Mouse (Mus musculus): ENCODE measurements around the gene Col4a3bp. TPM values are rescaled to one million over a fixed set of nuclear protein-coding genes. Genes with fewer than 3 reads are reported as not detected.
A peak's percentile ranks its signal among the peaks of the same experiment; 100 is the strongest.

Col4a3bp gene
- total RNA-seq (2014; rRNA removed) (35.0 and 40.3 TPM in 2 replicates), polyA plus RNA-seq (2015; fragmentation: Nextera tagmentation; extraction: Ambion mirVana) (8.7 and 9.5 TPM in 2 replicates)

DNA sequence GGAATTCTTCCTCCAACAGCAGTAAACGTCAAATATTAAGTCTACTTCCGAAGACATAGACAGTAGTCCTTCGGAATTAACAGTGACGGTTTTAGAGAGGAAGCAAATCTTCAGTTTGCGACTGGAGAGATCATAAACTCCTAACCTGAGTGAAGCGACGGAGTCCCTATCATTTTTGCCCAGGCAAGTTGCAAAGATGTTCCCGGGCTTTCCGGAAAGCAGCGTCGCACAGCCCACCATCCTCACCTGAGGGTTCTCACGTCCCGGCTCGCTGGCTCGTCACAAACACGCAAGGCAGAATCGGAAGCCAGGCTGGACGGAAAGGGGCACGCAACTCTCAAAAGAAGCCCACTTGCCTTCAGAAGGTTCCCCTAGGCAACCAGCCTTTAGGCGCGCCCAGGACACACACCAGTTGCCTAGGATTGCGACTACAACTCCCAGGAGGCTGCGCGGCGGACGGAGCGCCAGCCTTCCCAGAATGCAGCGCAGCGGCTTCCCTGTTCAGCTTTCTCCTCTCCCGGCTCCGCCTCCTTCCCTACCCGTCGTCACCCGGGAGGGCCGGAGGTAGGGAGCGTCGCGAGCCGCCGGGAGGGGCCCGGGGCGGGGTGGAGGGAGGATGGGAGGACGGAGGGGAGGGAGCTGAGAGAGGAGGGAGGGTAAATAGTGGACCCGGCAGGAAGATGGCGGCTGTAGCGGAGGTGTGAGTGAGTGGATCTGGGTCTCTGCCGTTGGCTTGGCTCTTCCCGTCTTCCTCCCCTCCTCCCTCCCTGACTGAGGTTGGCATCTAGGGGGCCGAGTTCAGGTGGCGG lies at the start of gene Col4a3bp, which contains the start of gene Polk:
Gene Col4a3bp (plus strand): TSS at position 538 of the 809 bp plus-strand sequence.
Gene Polk (minus strand): TSS at position 499 of the 809 bp plus-strand sequence.
- peak within 1 kb of the TSS; percentile 70 for H3K4me2 ChIP-seq (ENCODE audit: low read depth, low read length)
- H3K4me1 ChIP-seq (ENCODE audit: insufficient read depth, low read length): no peaks in the 10 kb centered on the region; the same call in 1 of the 2 replicates
- H3K27me3 ChIP-seq (ENCODE audit: insufficient read depth, low read length): no peaks in the 10 kb centered on the region
- no peaks in the 10 kb centered on the region for H3K9me3 ChIP-seq (ENCODE audit: low read length)
- ATAC-seq (peak; percentile 100), DNase-seq (ENCODE audit: low spot score) (peak; percentile 99)
- WGBS: under 1% methylated on average over 48 of the region's 50 CpGs
- no peaks in the 10 kb centered on the region for H3K36me3 ChIP-seq (ENCODE audit: insufficient read depth, low read length)
- H3K27ac ChIP-seq: peak within 1 kb of the TSS; percentile 97
- TF ChIP-seq CTCF (IDR thresholded peaks at IDR 0.05; ENCODE audit: low read depth): no peak
- H3K9ac ChIP-seq (replicated peaks; ENCODE audit: low read length): peak within 1 kb of the TSS; percentile 96
- H3K4me3 ChIP-seq (ENCODE audit: low read length): peak within 1 kb of the TSS; percentile 98

DNA sequence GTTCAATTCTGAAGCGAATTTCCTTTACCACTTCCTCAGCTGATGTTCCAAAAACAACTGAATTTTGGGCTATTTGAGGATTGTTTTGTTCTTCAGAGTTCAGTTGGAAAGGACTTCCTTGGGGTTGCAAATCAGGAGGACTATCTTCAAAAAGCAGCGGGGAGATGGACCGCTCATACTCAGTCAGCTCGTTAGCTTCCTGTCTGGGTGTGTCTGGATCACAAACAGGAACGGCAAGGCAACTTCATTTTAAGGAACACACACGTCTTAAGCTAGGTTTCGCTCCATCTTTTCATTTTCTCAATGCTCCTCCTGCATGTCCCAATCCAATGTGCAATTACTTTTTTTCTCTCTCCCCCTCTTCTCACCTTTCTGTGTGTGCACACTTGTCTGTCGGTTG lies 45.8 kb upstream of the Col4a3bp start:
- H3K4me3 ChIP-seq (ENCODE audit: low read length): no peak overlapping the region
- no peaks in the 10 kb centered on the region for H3K9me3 ChIP-seq (ENCODE audit: low read length)
- H3K27me3 ChIP-seq (ENCODE audit: insufficient read depth, low read length): no peaks in the 10 kb centered on the region
- no peak for ATAC-seq
- H3K27ac ChIP-seq: no peak overlapping the region
- WGBS: 85% methylated on average over 8 of the region's 8 CpGs
- H3K9ac ChIP-seq (replicated peaks; ENCODE audit: low read length): no peak overlapping the region
- H3K4me2 ChIP-seq (ENCODE audit: low read depth, low read length): no peak overlapping the region
- no peaks in the 10 kb centered on the region for H3K36me3 ChIP-seq (ENCODE audit: insufficient read depth, low read length)
- H3K4me1 ChIP-seq (ENCODE audit: insufficient read depth, low read length): no peaks in the 10 kb centered on the region
- no peak for TF ChIP-seq CTCF (IDR thresholded peaks at IDR 0.05; ENCODE audit: low read depth)
- no peak for DNase-seq (ENCODE audit: low spot score)

DNA sequence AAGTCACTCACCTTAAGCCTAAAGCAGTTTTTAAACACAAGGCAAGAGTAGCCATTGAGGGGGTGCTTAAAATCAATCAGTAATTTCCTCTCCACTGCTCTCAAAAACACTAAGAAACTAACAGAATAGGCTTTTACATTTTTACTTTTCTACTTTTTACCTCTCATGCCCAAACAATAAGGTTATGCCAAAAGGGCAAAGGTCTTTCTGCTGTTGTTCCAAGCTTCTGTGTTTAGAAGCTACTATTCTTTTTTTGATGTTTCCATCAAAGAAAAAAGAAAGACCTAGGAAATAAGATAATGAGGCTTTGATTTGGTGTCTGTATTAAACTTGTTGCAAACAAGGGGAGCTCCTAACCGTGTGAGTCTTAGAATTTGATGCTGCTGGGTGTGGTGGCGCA lies 42.5 kb upstream of the Col4a3bp start:
- TF ChIP-seq CTCF (IDR thresholded peaks at IDR 0.05; ENCODE audit: low read depth): no peak
- ATAC-seq (no peak), DNase-seq (ENCODE audit: low spot score) (no peak)
- H3K4me1 ChIP-seq (ENCODE audit: insufficient read depth, low read length): no peaks in the 10 kb centered on the region
- 77% methylated on average over 2 of the region's 2 CpGs for WGBS
- H3K9me3 ChIP-seq (ENCODE audit: low read length): no peaks in the 10 kb centered on the region
- H3K4me2 ChIP-seq (ENCODE audit: low read depth, low read length): no peak overlapping the region
- no peak overlapping the region for H3K4me3 ChIP-seq (ENCODE audit: low read length)
- no peaks in the 10 kb centered on the region for H3K27me3 ChIP-seq (ENCODE audit: insufficient read depth, low read length)
- no peak overlapping the region for H3K27ac ChIP-seq
- no peaks in the 10 kb centered on the region for H3K36me3 ChIP-seq (ENCODE audit: insufficient read depth, low read length)
- no peak overlapping the region for H3K9ac ChIP-seq (replicated peaks; ENCODE audit: low read length)

DNA sequence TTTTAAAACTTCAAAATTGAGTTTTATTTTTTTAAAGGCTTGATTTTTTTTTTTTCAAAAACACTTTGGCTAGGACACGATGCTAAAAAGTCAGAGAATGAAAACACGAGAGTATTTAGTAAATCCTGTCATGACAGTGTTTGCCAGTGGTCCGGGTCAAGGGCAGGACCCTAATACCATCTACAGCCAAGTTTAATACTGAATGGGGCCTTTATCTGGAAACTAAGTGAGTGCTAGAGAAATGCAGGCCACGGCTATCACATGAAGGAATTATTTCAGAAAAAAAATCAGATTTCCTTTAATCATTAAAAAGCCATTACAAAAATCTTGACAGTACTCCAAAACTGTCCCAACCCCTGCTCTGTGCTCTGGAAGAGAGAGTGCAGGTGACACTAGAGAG lies 36.8 kb upstream of the Col4a3bp start:
- Histone ChIP-seq H3K4me1 (ENCODE audit: insufficient read depth, low read length) (no peaks in the 10 kb centered on the region), H3K36me3 (ENCODE audit: insufficient read depth, low read length) (no peaks in the 10 kb centered on the region), H3K27me3 (ENCODE audit: insufficient read depth, low read length) (no peaks in the 10 kb centered on the region), H3K27ac (no peak overlapping the region), H3K4me2 (ENCODE audit: low read depth, low read length) (no peak overlapping the region), H3K9me3 (ENCODE audit: low read length) (no peaks in the 10 kb centered on the region), H3K4me3 (ENCODE audit: low read length) (no peak overlapping the region), H3K9ac (replicated peaks; ENCODE audit: low read length) (no peak overlapping the region)
- no peak for ATAC-seq
- WGBS: 80% methylated on average over 4 of the region's 4 CpGs
- DNase-seq (ENCODE audit: low spot score): no peak
- no peak for TF ChIP-seq CTCF (IDR thresholded peaks at IDR 0.05; ENCODE audit: low read depth)

DNA sequence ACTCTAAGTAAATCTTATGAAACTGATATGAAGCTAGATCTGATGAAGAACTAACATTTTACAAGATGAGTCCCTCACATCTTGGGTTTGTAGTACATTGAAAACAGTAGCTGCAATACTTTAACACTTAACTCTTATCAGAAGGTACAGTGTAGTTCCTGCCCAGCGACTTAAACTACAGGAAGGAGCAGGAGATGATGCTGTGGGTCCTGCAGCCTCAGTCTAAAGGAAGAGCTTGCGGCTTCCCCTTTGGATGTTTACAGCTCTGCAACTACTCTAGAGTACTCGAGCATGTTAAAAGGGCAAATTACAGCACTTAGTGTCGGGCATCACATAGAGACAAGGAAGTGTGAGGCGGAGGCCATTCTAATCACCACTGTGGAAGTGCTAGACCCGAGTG lies 36.1 kb upstream of the Col4a3bp start:
- no peak for TF ChIP-seq CTCF (IDR thresholded peaks at IDR 0.05; ENCODE audit: low read depth)
- H3K36me3 ChIP-seq (ENCODE audit: insufficient read depth, low read length): no peaks in the 10 kb centered on the region
- WGBS: 81% methylated on average over 6 of the region's 6 CpGs
- H3K4me2 ChIP-seq (ENCODE audit: low read depth, low read length): no peak overlapping the region
- no peaks in the 10 kb centered on the region for H3K9me3 ChIP-seq (ENCODE audit: low read length)
- ATAC-seq (no peak), DNase-seq (ENCODE audit: low spot score) (no peak)
- no peaks in the 10 kb centered on the region for H3K27me3 ChIP-seq (ENCODE audit: insufficient read depth, low read length)
- no peak overlapping the region for H3K27ac ChIP-seq
- no peaks in the 10 kb centered on the region for H3K4me1 ChIP-seq (ENCODE audit: insufficient read depth, low read length)
- H3K9ac ChIP-seq (replicated peaks; ENCODE audit: low read length): no peak overlapping the region
- H3K4me3 ChIP-seq (ENCODE audit: low read length): no peak overlapping the region

DNA sequence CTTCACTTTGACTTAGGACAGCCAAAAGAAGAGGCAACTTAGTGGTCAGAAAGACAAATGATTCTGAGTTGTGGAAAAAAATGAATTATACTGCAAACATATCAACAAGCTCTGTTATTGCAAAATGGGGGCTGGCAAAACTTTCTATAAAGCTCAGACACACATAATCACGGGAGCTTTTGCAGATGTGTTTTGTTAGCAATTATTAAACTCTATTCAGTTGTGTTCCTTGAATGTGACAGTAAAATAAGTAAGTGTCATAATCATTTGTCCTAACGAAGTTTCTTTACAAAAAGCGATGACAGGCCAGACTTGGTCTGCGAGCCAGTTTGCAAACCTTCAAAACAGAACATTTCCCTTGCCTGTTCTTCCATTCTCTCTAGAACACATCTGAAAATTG lies 34.9 kb upstream of the Col4a3bp start:
- DNase-seq (ENCODE audit: low spot score) (no peak), ATAC-seq (no peak)
- no peak overlapping the region for H3K9ac ChIP-seq (replicated peaks; ENCODE audit: low read length)
- TF ChIP-seq CTCF (IDR thresholded peaks at IDR 0.05; ENCODE audit: low read depth): no peak
- H3K9me3 ChIP-seq (ENCODE audit: low read length): no peaks in the 10 kb centered on the region
- H3K27ac ChIP-seq: no peak overlapping the region
- no peak overlapping the region for H3K4me3 ChIP-seq (ENCODE audit: low read length)
- 93% methylated on average over 4 of the region's 4 CpGs for WGBS
- no peaks in the 10 kb centered on the region for H3K4me1 ChIP-seq (ENCODE audit: insufficient read depth, low read length)
- H3K27me3 ChIP-seq (ENCODE audit: insufficient read depth, low read length): no peaks in the 10 kb centered on the region
- no peak overlapping the region for H3K4me2 ChIP-seq (ENCODE audit: low read depth, low read length)
- H3K36me3 ChIP-seq (ENCODE audit: insufficient read depth, low read length): no peaks in the 10 kb centered on the region

DNA sequence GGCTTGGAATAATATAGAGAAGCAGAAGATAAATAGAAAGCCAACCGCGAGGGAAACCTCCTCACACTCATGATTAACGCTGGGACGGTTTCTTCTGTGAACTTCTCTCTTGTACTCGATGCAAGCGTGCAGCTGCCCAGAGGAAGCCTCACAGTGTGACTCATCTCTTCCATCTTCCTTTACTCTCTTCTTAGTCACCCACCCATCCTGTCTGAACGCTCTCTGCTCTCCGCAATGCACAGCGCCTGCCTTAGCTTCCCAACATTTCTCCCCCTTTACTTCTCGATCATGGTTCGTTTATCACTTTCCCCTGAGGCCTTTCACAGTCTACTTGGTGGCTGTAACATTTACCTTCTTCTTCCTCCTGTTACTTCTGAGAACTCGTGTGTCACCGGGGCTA lies 31.8 kb upstream of the Col4a3bp start:
- TF ChIP-seq CTCF (IDR thresholded peaks at IDR 0.05; ENCODE audit: low read depth): no peak
- Histone ChIP-seq H3K9ac (replicated peaks; ENCODE audit: low read length) (no peak overlapping the region), H3K27ac (no peak overlapping the region), H3K36me3 (ENCODE audit: insufficient read depth, low read length) (no peaks in the 10 kb centered on the region), H3K9me3 (ENCODE audit: low read length) (no peaks in the 10 kb centered on the region), H3K4me3 (ENCODE audit: low read length) (no peak overlapping the region), H3K4me2 (ENCODE audit: low read depth, low read length) (no peak overlapping the region), H3K4me1 (ENCODE audit: insufficient read depth, low read length) (no peaks in the 10 kb centered on the region), H3K27me3 (ENCODE audit: insufficient read depth, low read length) (no peaks in the 10 kb centered on the region)
- 79% methylated on average over 13 of the region's 13 CpGs for WGBS
- DNase-seq (ENCODE audit: low spot score) (no peak), ATAC-seq (no peak)
